Mouse (Mus musculus) T-helper 17 cell (primary cell): ENCODE results near the gene Gm10142.
"Not testable (repeated sequence)": the region's sequence is repeated elsewhere in the genome, so short reads cannot be mapped to it uniquely, and the experiment has no call there.

ENCODE experiments used
- in situ Hi-C, 2 experiments: fragments of 300-600 bp; cut with MboI, MseI; formaldehyde crosslinking; loops; 1 replicate in 1 of 2; 2 replicates in 1 of 2; pipeline ENCODE4 v1.15.1; 2025; ENCODE audit warnings: high pct_unique_total_duplicates in 2 of 2

Gm10142 gene

GRCm38 (mm10) chr10:77735928-77736327 lies 20.3 kb downstream of the Gm10142 start:
- in situ Hi-C loops: no loop called here

DNA sequence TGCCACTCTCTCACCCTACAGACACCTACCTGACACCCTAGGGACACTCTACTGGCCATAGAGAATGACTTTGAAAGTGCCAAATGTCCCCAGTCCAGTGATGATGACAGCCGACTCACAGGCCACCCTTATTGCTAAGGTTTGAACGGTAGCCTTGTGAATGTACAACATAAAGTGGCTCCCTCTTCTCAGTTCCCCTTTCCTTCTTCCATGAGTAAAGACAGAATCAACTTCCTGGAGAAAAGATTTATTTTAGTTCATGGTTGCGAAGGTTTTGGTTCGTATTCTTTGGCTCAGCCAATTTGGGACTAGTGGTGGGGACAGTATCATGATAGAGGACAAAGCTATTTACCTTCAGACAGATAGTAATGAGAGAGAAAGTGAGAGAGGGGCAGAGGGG lies 23.3 kb downstream of the Gm10142 start:
- in situ Hi-C loops: no loop called here

DNA sequence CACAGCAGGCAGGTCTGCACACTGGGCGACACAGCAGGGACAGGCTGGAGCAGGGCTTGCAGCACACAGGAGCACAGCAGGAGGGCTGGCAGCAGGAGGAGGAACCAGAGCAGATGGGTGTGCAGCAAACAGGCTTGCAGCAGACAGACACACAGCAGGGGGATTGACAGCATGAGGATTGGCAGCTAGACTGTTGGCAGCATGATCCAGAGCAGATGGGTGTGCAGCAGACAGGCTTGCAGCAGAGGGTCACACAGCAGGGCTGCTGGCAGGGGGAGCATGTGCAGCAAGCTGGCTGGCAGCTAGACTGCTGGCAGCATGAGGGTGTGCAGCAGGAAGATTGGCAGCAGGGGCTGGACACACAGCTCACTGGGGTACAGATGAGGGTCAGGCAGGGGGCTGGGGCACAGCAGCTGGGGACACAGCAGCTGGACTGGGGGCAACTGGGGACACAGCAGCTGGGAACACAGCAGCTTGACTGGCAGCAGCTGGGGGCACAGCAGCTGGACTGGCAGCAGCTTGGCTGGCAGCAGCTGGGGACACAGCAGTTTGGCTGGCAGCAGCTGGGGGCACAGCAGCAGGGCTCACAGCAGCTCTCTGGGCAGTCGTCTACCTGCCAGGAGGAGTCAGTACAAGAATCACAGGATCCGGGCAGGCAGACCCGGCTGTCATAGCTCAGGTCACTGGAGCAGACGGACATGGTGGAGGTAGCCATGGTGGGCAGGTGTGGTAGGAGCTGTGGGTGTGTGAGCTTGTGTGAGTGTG lies 26.5 kb downstream of the Gm10142 start, which contains the start of gene Gm18596:
Gene Gm18596 (minus strand): TSS at position 715 of the 765 bp plus-strand sequence.
- in situ Hi-C loops: not testable (repeated sequence)

GRCm38 (mm10) chr10:77750686-77751085 lies 35.1 kb downstream of the Gm10142 start:
- in situ Hi-C loops: not testable (repeated sequence)

DNA sequence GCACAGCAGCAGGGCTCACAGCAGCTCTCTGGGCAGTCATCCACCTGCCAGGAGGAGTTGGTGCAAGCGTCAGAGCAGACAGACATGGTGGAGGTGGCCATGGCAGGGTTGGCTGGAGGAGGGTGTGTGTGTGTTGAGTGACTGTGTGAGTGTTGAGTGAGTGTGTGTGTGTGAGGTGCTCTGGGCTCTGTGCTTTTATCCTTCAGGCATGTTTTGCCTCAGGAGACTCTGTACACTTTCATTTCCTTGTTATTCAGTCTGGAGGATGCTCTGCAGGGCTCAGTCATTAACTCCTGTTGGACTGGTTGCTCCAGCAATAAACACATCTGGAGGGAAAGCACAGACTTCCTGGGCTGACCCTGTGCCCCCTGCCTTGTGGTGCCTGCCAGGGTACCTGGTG lies 35.6 kb downstream of the Gm10142 start, which contains the start of gene Gm9736:
Gene Gm9736 (minus strand): TSS at position 101 of the 400 bp plus-strand sequence.
- in situ Hi-C loops: not testable (repeated sequence)

DNA sequence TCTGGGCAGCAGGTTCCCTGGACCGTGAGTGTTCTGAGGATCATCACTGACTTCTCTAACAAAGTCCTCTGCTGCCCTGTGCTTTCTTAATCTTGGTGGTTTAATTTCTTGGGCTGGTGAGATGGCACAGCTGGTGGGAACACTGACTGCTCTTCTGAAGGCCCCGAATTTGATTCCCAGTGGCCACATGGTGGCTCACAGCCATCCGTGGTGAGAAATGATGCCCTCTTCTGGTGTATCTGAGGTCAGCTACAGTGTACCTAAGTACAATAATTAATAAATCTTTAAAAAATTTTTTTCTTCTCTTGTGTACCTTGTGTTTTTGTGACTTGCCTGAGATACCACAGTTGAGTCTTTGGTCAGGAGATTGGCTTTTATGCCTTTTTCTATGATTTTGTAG lies 36.7 kb downstream of the Gm10142 start:
- in situ Hi-C loops: not testable (repeated sequence)

- in situ Hi-C loops: no loop called here
These were observed 37.8 kb downstream of the Gm10142 start for GRCm38 (mm10) chr10:77753448-77753847.

- in situ Hi-C loops: not testable (repeated sequence)
These were observed 44.0 kb downstream of the Gm10142 start, which contains the start of gene Gm3233 for GRCm38 (mm10) chr10:77759582-77759981. Gene Gm3233, minus strand, starts transcription at chr10:77759682.
